Mouse (Mus musculus) kidney, adult 2 months (tissue): ENCODE measurements around the gene Itgb8.

Source experiments
- CTCF ChIP-seq: fragments of 200-500 bp; conservative IDR thresholded peaks from 2 replicates; pipeline ENCODE4 v1.5.1; 2011; ENCODE audit warnings: low read depth, mild to moderate bottlenecking, control low read depth, low read length, moderate library complexity, mixed read lengths; ENCODE audit not compliant: insufficient read depth, insufficient read length
- POLR2A ChIP-seq: fragments of 200-500 bp; IDR thresholded peaks from one replicate; pipeline ENCODE4 v1.6.1; 2011; ENCODE audit warnings: low read depth, low read length, control low read depth

- TF ChIP-seq CTCF (no peak), POLR2A (no peak)
These were observed 79.2 kb downstream of the Itgb8 start for GRCm38 (mm10) chr12:119159254-119159933.
